Mouse (Mus musculus): Measurements from ENCODE around the gene D230025D16Rik. TPM values are rescaled to one million over a fixed set of nuclear protein-coding genes. Genes with fewer than 3 reads are reported as not detected.
"Not testable (repeated sequence)": the region's sequence is repeated elsewhere in the genome, so short reads cannot be mapped to it uniquely, and the experiment has no call there.

Gene D230025D16Rik
- polyA plus RNA-seq (2012; ENCODE audit: insufficient read depth, insufficient read length, low replicate concordance, missing spikeins), result not detected in 2 replicates

DNA sequence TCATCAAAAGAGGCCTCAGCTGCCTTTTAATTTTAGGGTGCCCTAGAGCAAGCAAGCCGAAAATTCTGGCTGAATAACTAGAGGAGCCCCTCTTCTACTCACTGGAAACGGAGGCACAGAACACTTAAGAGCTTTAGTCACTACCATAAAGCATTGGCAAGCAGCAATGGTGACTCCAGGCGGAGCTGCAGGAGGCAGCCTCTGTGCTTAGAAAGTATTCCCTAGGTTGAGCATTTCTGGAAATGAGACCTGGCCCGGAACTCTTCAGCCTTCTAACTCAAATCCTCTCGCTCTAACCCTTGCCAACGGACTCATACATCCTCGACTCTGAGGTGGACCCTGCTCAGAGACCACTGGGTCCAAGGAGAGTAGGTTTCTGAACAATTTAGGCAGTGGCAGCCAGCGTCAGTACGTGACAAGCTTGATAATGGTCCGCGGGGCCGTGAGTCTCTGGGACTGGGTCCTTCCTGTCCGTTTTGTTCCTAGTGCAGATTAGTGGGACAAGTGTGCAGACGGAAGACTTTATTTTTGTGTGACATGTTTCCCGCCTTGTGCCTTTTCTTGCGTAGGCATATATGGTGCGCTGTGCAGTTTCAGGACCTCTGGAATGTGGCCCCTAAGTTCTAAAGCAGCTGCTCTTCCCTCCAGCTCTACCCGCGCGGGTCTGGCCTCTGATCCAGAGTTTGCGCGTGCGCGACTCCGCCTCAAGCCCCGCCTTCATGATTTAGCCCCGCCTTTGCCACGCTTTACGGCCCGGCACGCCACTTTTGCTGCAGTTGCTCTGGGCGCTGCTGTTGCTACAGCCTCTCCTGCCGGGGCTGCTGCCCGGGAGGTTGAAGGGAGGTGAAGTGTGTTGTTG, at the start of gene D230025D16Rik:
D230025D16Rik (plus strand) TSS at position 733 of the 859 bp plus-strand sequence.
- peak within 1 kb of the TSS; percentile 83 for H3K27ac ChIP-seq (ENCODE audit: insufficient read depth, low read depth, low read length)
- TF ChIP-seq POLR2A (IDR thresholded peaks at IDR 0.05; ENCODE audit: insufficient read depth, low read depth, low read length) (peak; percentile 94), CTCF (IDR thresholded peaks at IDR 0.05; ENCODE audit: insufficient read depth, low read depth, low read length) (no peak)
- peak within 1 kb of the TSS; percentile 85 for H3K4me3 ChIP-seq (ENCODE audit: insufficient read depth, low read depth, low read length)
- under 1% methylated on average over 34 of the region's 34 CpGs for WGBS
- peaks cover 8% of the 10 kb centered on the region; the same call in 1 of the 2 replicates for H3K4me1 ChIP-seq (ENCODE audit: control insufficient read depth, insufficient read depth, low read length)

DNA sequence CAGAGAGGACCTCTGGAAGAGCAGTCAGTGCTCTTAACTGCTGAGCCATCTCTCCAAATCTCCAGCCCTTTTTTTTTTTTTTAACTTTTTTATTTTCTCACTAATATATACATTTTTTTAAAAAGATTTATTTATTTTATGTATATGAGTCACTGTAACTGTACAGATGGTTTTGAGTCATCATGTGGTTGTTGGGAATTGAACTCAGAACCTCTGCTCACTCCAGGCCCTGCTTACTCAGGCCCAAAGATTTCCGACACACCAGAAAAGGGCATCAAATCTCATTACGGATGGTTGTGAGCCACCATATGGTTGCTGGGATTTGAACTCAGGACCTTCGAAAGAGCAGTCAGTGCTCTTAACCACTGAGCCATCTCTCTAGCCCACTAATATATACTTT, 49.7 kb upstream of the D230025D16Rik start:
- 94% methylated on average over 3 of the region's 3 CpGs for WGBS
- not testable (repeated sequence) for H3K4me3 ChIP-seq (ENCODE audit: insufficient read depth, low read depth, low read length); H3K4me1 ChIP-seq (ENCODE audit: control insufficient read depth, insufficient read depth, low read length); H3K27ac ChIP-seq (ENCODE audit: insufficient read depth, low read depth, low read length)

DNA sequence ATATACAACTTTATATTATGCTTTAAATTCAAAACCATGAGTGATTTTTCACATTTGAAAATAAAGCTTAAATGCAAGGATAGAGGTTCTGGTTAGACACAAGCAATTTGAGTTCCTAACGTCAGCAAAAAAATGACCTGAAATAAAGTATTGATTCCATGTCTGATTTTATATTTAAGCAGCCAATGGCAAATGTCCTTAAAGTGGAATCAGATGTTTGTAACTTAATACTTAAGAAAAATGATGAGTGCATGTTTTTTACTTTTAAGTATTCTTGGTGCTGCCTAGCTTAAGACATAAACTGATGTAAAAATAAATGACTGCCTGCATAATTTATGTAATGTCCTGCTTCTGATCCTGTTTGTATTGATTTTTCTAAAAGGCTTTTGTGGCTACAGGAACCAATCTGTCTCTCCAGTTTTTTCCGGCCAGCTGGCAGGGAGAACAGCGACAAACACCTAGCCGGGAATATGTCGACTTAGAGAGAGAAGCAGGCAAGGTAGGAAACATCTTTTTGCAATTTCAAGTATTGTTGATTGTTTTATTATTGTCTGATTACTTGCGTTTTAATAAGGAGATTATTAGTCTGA, 46.6 kb upstream of the D230025D16Rik start:
- TF ChIP-seq POLR2A (IDR thresholded peaks at IDR 0.05; ENCODE audit: insufficient read depth, low read depth, low read length), result no peak
- TF ChIP-seq CTCF (IDR thresholded peaks at IDR 0.05; ENCODE audit: insufficient read depth, low read depth, low read length), result no peak
- Histone ChIP-seq H3K4me1 (ENCODE audit: control insufficient read depth, insufficient read depth, low read length) (no peaks in the 10 kb centered on the region), H3K4me3 (ENCODE audit: insufficient read depth, low read depth, low read length) (no peak overlapping the region), H3K27ac (ENCODE audit: insufficient read depth, low read depth, low read length) (no peak overlapping the region)
- 76% methylated on average over 6 of the region's 6 CpGs for whole genome bisulfite sequencing

DNA sequence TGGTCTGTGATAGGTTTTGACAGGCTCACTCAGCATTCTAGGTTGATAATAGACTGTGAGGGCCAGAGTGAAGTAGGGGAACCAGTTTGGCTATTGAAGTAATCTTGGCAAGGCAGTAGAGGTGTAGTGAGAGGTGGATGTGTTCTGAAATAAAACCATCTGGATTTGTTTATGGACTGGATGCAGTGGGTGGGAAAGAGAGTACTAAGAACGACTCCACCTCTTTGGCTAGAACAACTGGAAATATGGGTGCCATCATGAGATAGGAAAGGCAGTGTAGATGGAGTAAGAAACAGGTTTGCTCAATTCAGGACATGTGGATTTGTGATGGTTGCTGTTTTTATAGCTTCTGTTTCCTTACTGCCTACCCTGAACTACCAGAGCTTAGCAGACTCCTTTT, 42.7 kb upstream of the D230025D16Rik start:
- Histone ChIP-seq H3K4me3 (ENCODE audit: insufficient read depth, low read depth, low read length) (no peak overlapping the region), H3K27ac (ENCODE audit: insufficient read depth, low read depth, low read length) (no peak overlapping the region), H3K4me1 (ENCODE audit: control insufficient read depth, insufficient read depth, low read length) (peaks cover 2% of the 10 kb centered on the region; the same call in 1 of the 2 replicates)
- TF ChIP-seq CTCF (IDR thresholded peaks at IDR 0.05; ENCODE audit: insufficient read depth, low read depth, low read length) (no peak), POLR2A (IDR thresholded peaks at IDR 0.05; ENCODE audit: insufficient read depth, low read depth, low read length) (no peak)
- 56% methylated on average over 1 of the region's 1 CpGs for WGBS

DNA sequence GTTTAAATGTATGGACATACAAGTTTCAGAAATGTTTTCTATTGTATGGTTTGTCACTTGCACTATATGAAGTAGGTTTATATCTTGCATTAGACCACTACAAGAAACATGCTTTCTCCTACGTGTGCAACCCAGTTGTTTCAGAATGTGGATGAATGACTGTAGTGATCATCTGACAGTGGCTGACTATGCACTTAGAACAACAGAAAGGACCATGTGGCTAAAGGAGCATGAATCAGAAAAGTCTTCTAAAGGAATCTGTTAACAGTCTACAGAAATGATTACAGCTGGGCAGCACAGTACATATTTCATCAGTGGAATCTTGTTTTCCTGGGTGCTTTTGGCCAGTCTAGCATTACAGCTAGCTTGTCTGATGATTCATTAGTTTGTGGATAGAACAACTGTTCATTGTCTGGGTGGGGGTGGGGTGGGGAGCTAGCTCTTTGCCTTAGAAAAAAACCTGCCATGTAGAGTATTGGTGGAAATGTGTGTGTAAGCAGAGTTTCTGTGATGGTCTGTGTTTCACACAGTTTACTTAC, 38.4 kb upstream of the D230025D16Rik start:
- Histone ChIP-seq H3K4me1 (ENCODE audit: control insufficient read depth, insufficient read depth, low read length) (peaks cover 2% of the 10 kb centered on the region; the same call in 1 of the 2 replicates), H3K27ac (ENCODE audit: insufficient read depth, low read depth, low read length) (no peak overlapping the region), H3K4me3 (ENCODE audit: insufficient read depth, low read depth, low read length) (no peak overlapping the region)
- WGBS, result 30% methylated on average over 1 of the region's 1 CpGs
- TF ChIP-seq CTCF (IDR thresholded peaks at IDR 0.05; ENCODE audit: insufficient read depth, low read depth, low read length) (no peak), POLR2A (IDR thresholded peaks at IDR 0.05; ENCODE audit: insufficient read depth, low read depth, low read length) (no peak)

DNA sequence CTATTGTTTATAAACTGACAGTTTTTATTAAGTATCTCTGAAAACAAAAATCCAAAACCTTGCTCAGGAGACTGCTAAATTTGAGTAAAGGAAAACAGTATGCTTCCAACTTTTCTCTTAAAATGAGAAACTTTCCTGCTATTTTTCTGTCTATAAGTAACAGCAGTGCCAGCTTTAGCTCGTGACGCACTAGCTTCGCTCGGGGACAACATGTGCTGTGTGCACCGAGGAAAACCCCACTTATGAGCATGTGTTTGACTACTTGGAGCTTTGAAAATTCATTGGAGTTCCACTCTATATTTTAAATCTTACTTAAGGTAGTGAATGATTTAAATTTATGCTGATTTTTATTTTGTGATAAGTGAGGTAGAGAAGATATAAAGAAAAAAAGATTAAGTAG, 32.8 kb upstream of the D230025D16Rik start:
- Histone ChIP-seq H3K4me1 (ENCODE audit: control insufficient read depth, insufficient read depth, low read length) (no peaks in the 10 kb centered on the region), H3K4me3 (ENCODE audit: insufficient read depth, low read depth, low read length) (no peak overlapping the region), H3K27ac (ENCODE audit: insufficient read depth, low read depth, low read length) (no peak overlapping the region)
- no peak for TF ChIP-seq POLR2A (IDR thresholded peaks at IDR 0.05; ENCODE audit: insufficient read depth, low read depth, low read length)
- no peak for TF ChIP-seq CTCF (IDR thresholded peaks at IDR 0.05; ENCODE audit: insufficient read depth, low read depth, low read length)
- 96% methylated on average over 5 of the region's 5 CpGs for WGBS

DNA sequence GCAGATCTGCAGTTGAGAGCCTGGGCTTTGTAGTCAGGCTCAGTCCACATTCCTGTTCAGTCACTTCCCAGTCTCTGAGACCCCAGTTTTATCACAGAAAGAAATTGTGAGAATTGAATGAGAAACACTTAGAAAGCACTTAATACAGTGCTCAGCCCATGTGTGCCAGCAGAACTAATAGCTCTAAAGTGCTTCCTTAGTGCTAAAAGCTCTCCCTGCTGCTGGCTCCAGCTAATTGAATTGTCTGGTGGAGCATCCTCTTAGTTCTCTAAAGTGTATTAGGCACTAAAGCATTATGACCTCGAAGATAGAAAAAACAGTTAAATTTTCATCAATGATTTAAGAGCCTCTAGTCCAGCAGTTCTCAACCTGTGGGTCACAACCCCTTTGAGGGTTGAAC, 19.2 kb upstream of the D230025D16Rik start:
- 71% methylated on average over 1 of the region's 1 CpGs for WGBS
- Histone ChIP-seq H3K27ac (ENCODE audit: insufficient read depth, low read depth, low read length) (no peak overlapping the region), H3K4me1 (ENCODE audit: control insufficient read depth, insufficient read depth, low read length) (no peaks in the 10 kb centered on the region), H3K4me3 (ENCODE audit: insufficient read depth, low read depth, low read length) (no peak overlapping the region)
- no peak for TF ChIP-seq CTCF (IDR thresholded peaks at IDR 0.05; ENCODE audit: insufficient read depth, low read depth, low read length)
- no peak for TF ChIP-seq POLR2A (IDR thresholded peaks at IDR 0.05; ENCODE audit: insufficient read depth, low read depth, low read length)

DNA sequence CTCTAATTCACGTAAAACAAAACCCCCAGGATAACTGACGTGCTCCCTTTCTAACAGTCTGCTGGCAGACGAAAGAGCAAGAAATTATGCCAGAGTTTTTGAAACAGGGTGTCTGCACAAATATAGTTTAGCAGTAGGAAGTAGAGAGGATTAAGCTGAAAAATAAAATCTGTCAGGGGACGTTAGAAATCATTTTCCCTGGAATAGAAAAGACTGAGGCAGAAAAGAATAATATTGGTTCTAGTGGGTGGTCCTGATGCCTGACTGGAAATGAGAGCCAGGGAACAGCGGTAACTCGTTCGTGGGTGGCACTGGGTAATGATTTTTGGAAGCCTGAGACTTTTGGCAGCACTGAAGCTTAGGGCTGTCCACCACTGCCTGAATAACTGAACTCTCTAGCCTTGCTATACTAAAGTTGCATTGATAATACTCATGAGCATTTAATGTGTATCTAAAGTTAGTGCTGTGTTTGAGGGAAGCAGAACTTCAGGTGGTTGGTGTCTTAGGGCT, 18.1 kb upstream of the D230025D16Rik start:
- Histone ChIP-seq H3K4me3 (ENCODE audit: insufficient read depth, low read depth, low read length) (no peak overlapping the region), H3K4me1 (ENCODE audit: control insufficient read depth, insufficient read depth, low read length) (no peaks in the 10 kb centered on the region), H3K27ac (ENCODE audit: insufficient read depth, low read depth, low read length) (no peak overlapping the region)
- TF ChIP-seq CTCF (IDR thresholded peaks at IDR 0.05; ENCODE audit: insufficient read depth, low read depth, low read length), result no peak
- TF ChIP-seq POLR2A (IDR thresholded peaks at IDR 0.05; ENCODE audit: insufficient read depth, low read depth, low read length), result no peak
- 33% methylated on average over 7 of the region's 7 CpGs for WGBS
